Mouse (Mus musculus) erythroblast, adult 5-6 weeks (primary cell): ENCODE results near the gene Hpn. TPM values are rescaled to one million over a fixed set of nuclear protein-coding genes. Genes with fewer than 3 reads are reported as not detected.

Experiments used
- total RNA-seq, 2 experiments: library from RNA; stranded (forward) in 1 of 2; stranded (reverse) in 1 of 2; fragments of 150-400 nt in 1 of 2; fragments of 200-764, 138-1000 nt in 1 of 2; gene quantifications; 2 replicates each; pipeline versions ENCODE4 v1.2.3 to v1.2.4; 2015 to 2017; ENCODE audit warnings: low replicate concordance in 2 of 2

The Hpn gene
- total RNA-seq, 2 experiments from 2014 or later: 0.77 to 4.0 TPM

Other genes with a start within 250 kb of the Hpn start
- 1.0 and 19.6 TPM in 2 replicates for gene Cd22, start 234.9 kb downstream of the Hpn start, total RNA-seq (2015; ENCODE audit: low replicate concordance)
- gene Cd22, start 234.9 kb downstream of the Hpn start, total RNA-seq (2017; ENCODE audit: low replicate concordance): 0.42 TPM in 1 of 2 replicates, not detected in the other
- gene Mag, start 200.4 kb downstream of the Hpn start, total RNA-seq (2015; ENCODE audit: low replicate concordance): not detected in 2 replicates
- 0.70 TPM in 1 of 2 replicates, not detected in the other for gene Mag, start 200.4 kb downstream of the Hpn start, total RNA-seq (2017; ENCODE audit: low replicate concordance)
- gene Hamp2, start 190.6 kb downstream of the Hpn start, total RNA-seq (2015; ENCODE audit: low replicate concordance): not detected in 2 replicates
- not detected in 2 replicates for gene Hamp2, start 190.6 kb downstream of the Hpn start, total RNA-seq (2017; ENCODE audit: low replicate concordance)
- gene Hamp, start 171.3 kb downstream of the Hpn start, total RNA-seq (2015; ENCODE audit: low replicate concordance): not detected in 2 replicates
- gene Hamp, start 171.3 kb downstream of the Hpn start, total RNA-seq (2017; ENCODE audit: low replicate concordance): not detected in 2 replicates
- gene Usf2, start 158.5 kb downstream of the Hpn start, total RNA-seq (2015; ENCODE audit: low replicate concordance): 36.5 and 39.3 TPM in 2 replicates
- 47.0 and 47.3 TPM in 2 replicates for gene Usf2, start 158.5 kb downstream of the Hpn start, total RNA-seq (2017; ENCODE audit: low replicate concordance)
- gene Lsr, start 141.8 kb downstream of the Hpn start, total RNA-seq (2015; ENCODE audit: low replicate concordance): 2.9 TPM in 1 of 2 replicates, not detected in the other
- 0.70 and 0.77 TPM in 2 replicates for gene Lsr, start 141.8 kb downstream of the Hpn start, total RNA-seq (2017; ENCODE audit: low replicate concordance)
- gene Fam187b, start 141.5 kb downstream of the Hpn start, total RNA-seq (2015; ENCODE audit: low replicate concordance): not detected in 2 replicates
- gene Fam187b, start 141.5 kb downstream of the Hpn start, total RNA-seq (2017; ENCODE audit: low replicate concordance): not detected in 2 replicates
- gene Fxyd5, start 72.8 kb downstream of the Hpn start, total RNA-seq (2015; ENCODE audit: low replicate concordance): 183 and 286 TPM in 2 replicates
- gene Fxyd5, start 72.8 kb downstream of the Hpn start, total RNA-seq (2017; ENCODE audit: low replicate concordance): 67.1 and 90.7 TPM in 2 replicates
- gene Fxyd7, start 63.8 kb downstream of the Hpn start, total RNA-seq (2015; ENCODE audit: low replicate concordance): not detected in 2 replicates
- gene Fxyd7, start 63.8 kb downstream of the Hpn start, total RNA-seq (2017; ENCODE audit: low replicate concordance): not detected in 2 replicates
- gene Fxyd1, start 58.1 kb downstream of the Hpn start, total RNA-seq (2015; ENCODE audit: low replicate concordance): not detected in 2 replicates
- gene Fxyd1, start 58.1 kb downstream of the Hpn start, total RNA-seq (2017; ENCODE audit: low replicate concordance): not detected in 2 replicates
- not detected in 2 replicates for gene Lgi4, start 55.9 kb downstream of the Hpn start, total RNA-seq (2015; ENCODE audit: low replicate concordance)
- gene Lgi4, start 55.9 kb downstream of the Hpn start, total RNA-seq (2017; ENCODE audit: low replicate concordance): not detected in 2 replicates
- gene Fxyd3, start 38.6 kb downstream of the Hpn start, total RNA-seq (2015; ENCODE audit: low replicate concordance): not detected in 2 replicates
- gene Fxyd3, start 38.6 kb downstream of the Hpn start, total RNA-seq (2017; ENCODE audit: low replicate concordance): not detected in 2 replicates
- gene Scn1b, start 11.7 kb upstream of the Hpn start, total RNA-seq (2015; ENCODE audit: low replicate concordance): 1.2 TPM in 1 of 2 replicates, not detected in the other
- gene Scn1b, start 11.7 kb upstream of the Hpn start, total RNA-seq (2017; ENCODE audit: low replicate concordance): 1.2 TPM in 1 of 2 replicates, not detected in the other
- 20.9 and 27.9 TPM in 2 replicates for gene Gramd1a, start 40.6 kb upstream of the Hpn start, total RNA-seq (2015; ENCODE audit: low replicate concordance)
- 4.9 and 6.2 TPM in 2 replicates for gene Gramd1a, start 40.6 kb upstream of the Hpn start, total RNA-seq (2017; ENCODE audit: low replicate concordance)
- not detected in 2 replicates for gene Scgb2b2, start 175.2 kb upstream of the Hpn start, total RNA-seq (2015; ENCODE audit: low replicate concordance)
- gene Scgb2b2, start 175.2 kb upstream of the Hpn start, total RNA-seq (2017; ENCODE audit: low replicate concordance): not detected in 2 replicates
- not detected in 2 replicates for gene Scgb1b2, start 176.5 kb upstream of the Hpn start, total RNA-seq (2015; ENCODE audit: low replicate concordance)
- gene Scgb1b2, start 176.5 kb upstream of the Hpn start, total RNA-seq (2017; ENCODE audit: low replicate concordance): not detected in 2 replicates
- gene Scgb2b3, start 246.8 kb upstream of the Hpn start, total RNA-seq (2015; ENCODE audit: low replicate concordance): not detected in 2 replicates
- not detected in 2 replicates for gene Scgb2b3, start 246.8 kb upstream of the Hpn start, total RNA-seq (2017; ENCODE audit: low replicate concordance)